Mouse (Mus musculus) midbrain, embryonic 14.5 days (tissue): ENCODE measurements around the gene Myh7b. TPM values are rescaled to one million over a fixed set of nuclear protein-coding genes. Genes with fewer than 3 reads are reported as not detected.
A peak's percentile ranks its signal among the peaks of the same experiment; 100 is the strongest.

Experiments
- ATAC-seq: fragments of 200-750 bp; cut with Nextera tagmentation; 2 replicates; pipeline ENCODE4 v1.8.0; 2017; ENCODE audit warnings: moderate number of reproducible peaks, moderate library complexity; ENCODE audit not compliant: low FRiP score, low TSS enrichment
- DNase-seq: peaks from one replicate; pipeline ENCODE4 v3.0.0-alpha.2; 2015
- H3K27ac ChIP-seq: fragments of 300-500 bp; sonication (generic); replicated peaks from 2 replicates; pipeline ENCODE4 v1.5.1; 2014; ENCODE audit warnings: mild to moderate bottlenecking, low read depth, low read length, moderate library complexity
- H3K27me3 ChIP-seq: fragments of 300-500 bp; sonication (generic); 2 replicates; pipeline ENCODE4 v1.6.1; 2014; ENCODE audit warnings: low read length, control low read depth, mixed read lengths; ENCODE audit not compliant: control insufficient read depth, insufficient read depth
- H3K36me3 ChIP-seq: fragments of 300-500 bp; sonication (generic); 2 replicates; pipeline ENCODE4 v1.6.1; 2014; ENCODE audit warnings: low read length, control low read depth; ENCODE audit not compliant: control insufficient read depth, insufficient read depth
- H3K4me1 ChIP-seq: fragments of 300-500 bp; sonication (generic); 2 replicates; pipeline ENCODE4 v1.6.1; 2014; ENCODE audit warnings: mild to moderate bottlenecking, antibody characterized with exemption, low read length, control low read depth; ENCODE audit not compliant: control insufficient read depth, insufficient read depth
- H3K4me2 ChIP-seq: fragments of 300-500 bp; sonication (generic); 2 replicates; pipeline ENCODE4 v1.6.1; 2014; ENCODE audit warnings: mild to moderate bottlenecking, low read length, moderate library complexity
- H3K4me3 ChIP-seq: fragments of 300-500 bp; sonication (generic); replicated peaks from 2 replicates; pipeline ENCODE4 v1.5.1; 2014; ENCODE audit warnings: low read depth, low read length
- H3K9ac ChIP-seq: fragments of 300-500 bp; sonication (generic); replicated peaks from 2 replicates; pipeline ENCODE4 v1.6.1; 2014; ENCODE audit warnings: mild to moderate bottlenecking, low read length, moderate library complexity
- H3K9me3 ChIP-seq: fragments of 300-500 bp; sonication (generic); 2 replicates; pipeline ENCODE4 v1.6.1; 2016; ENCODE audit warnings: low read length, control low read depth, mixed read lengths; ENCODE audit not compliant: control insufficient read depth
- WGBS: fragments of 180-500 bp; shearing (Covaris S2); extraction: QIAGEN DNeasy Blood & Tissue Kit; methylation state at CpG from one replicate; pipeline ENCODE4 v1.1.7; 2014; 5-methylcytosine and 5-hydroxymethylcytosine counted together
- polyA plus RNA-seq: library from polyadenylated mRNA; unstranded; fragments of >200 nt; fragmentation: Nextera tagmentation; extraction: Ambion mirVana; gene quantifications from 2 replicates; pipeline ENCODE4 v1.2.1, GENCODE M21; 2014

Myh7b gene
- polyA plus RNA-seq, 1 experiment from 2014 or later, result 0.64 TPM

GRCm38 (mm10) chr2:155627030-155627738 is 16.2 kb downstream of the Myh7b start:
- no peak overlapping the region for H3K9ac ChIP-seq
- peaks cover 37% of the 10 kb centered on the region for H3K27me3 ChIP-seq
- ATAC-seq (no peak), DNase-seq (peak; percentile 86)
- H3K4me1 ChIP-seq, result peaks cover 12% of the 10 kb centered on the region; the same call in 1 of the 2 replicates
- H3K27ac ChIP-seq, result no peak overlapping the region
- no peak overlapping the region for H3K4me3 ChIP-seq
- H3K9me3 ChIP-seq, result no peaks in the 10 kb centered on the region
- peaks cover 11% of the 10 kb centered on the region; the same call in 1 of the 2 replicates for H3K36me3 ChIP-seq
- no peak overlapping the region for H3K4me2 ChIP-seq
- WGBS, result 43% methylated on average over 21 of the region's 21 CpGs

- no peak overlapping the region for H3K4me3 ChIP-seq
- H3K27ac ChIP-seq, result no peak overlapping the region
- peaks cover 21% of the 10 kb centered on the region for H3K36me3 ChIP-seq
- peaks cover 46% of the 10 kb centered on the region for H3K27me3 ChIP-seq
- H3K4me1 ChIP-seq, result peaks cover 12% of the 10 kb centered on the region; the same call in 1 of the 2 replicates
- no peaks in the 10 kb centered on the region for H3K9me3 ChIP-seq
- WGBS, result 83% methylated on average over 9 of the region's 9 CpGs
- no peak for DNase-seq
- no peak overlapping the region for H3K9ac ChIP-seq
- H3K4me2 ChIP-seq, result no peak overlapping the region
- ATAC-seq, result no peak
Observed at GRCm38 (mm10) chr2:155628112-155628511, 17.1 kb downstream of the Myh7b start.

DNA sequence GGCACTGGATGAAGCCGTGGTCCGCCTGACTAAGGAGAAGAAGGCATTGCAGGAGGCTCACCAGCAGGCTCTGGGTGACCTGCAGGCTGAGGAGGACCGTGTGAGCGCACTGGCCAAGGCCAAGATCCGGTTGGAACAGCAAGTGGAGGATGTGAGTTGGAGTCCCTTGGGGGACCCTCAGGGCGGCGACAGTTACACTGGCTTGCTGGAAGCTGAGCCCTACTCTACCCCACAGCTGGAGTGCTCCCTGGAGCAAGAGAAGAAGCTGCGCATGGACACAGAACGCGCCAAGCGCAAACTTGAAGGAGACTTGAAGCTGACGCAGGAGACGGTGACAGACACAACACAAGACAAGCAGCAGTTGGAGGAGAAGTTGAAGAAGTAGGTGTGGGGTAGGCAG is 17.5 kb downstream of the Myh7b start:
- DNase-seq (no peak), ATAC-seq (no peak)
- no peak overlapping the region for H3K9ac ChIP-seq
- H3K4me2 ChIP-seq, result no peak overlapping the region
- no peak overlapping the region for H3K4me3 ChIP-seq
- H3K27ac ChIP-seq, result no peak overlapping the region
- 77% methylated on average over 13 of the region's 13 CpGs for WGBS
- peaks cover 12% of the 10 kb centered on the region; the same call in 1 of the 2 replicates for H3K4me1 ChIP-seq
- peaks cover 25% of the 10 kb centered on the region for H3K36me3 ChIP-seq
- no peaks in the 10 kb centered on the region for H3K9me3 ChIP-seq
- peaks cover 48% of the 10 kb centered on the region for H3K27me3 ChIP-seq

GRCm38 (mm10) chr2:155629231-155629661 is 18.2 kb downstream of the Myh7b start:
- ATAC-seq (0 out of 2 replicates have a peak, but pooled peaks have one; percentile 35), DNase-seq (peak; percentile 82)
- peaks cover 12% of the 10 kb centered on the region; the same call in 1 of the 2 replicates for H3K4me1 ChIP-seq
- peak overlapping the region; percentile 30 for H3K4me3 ChIP-seq
- H3K4me2 ChIP-seq, result peak overlapping the region; percentile 69
- H3K27me3 ChIP-seq, result peaks cover 53% of the 10 kb centered on the region
- under 1% methylated on average over 35 of the region's 35 CpGs for WGBS
- H3K9me3 ChIP-seq, result no peaks in the 10 kb centered on the region
- no peak overlapping the region for H3K27ac ChIP-seq
- peak overlapping the region; percentile 49; the same call in 1 of the 2 replicates for H3K9ac ChIP-seq
- peaks cover 32% of the 10 kb centered on the region for H3K36me3 ChIP-seq

- peaks cover 56% of the 10 kb centered on the region for H3K27me3 ChIP-seq
- no peak overlapping the region for H3K27ac ChIP-seq
- H3K4me2 ChIP-seq, result no peak overlapping the region
- peaks cover 12% of the 10 kb centered on the region; the same call in 1 of the 2 replicates for H3K4me1 ChIP-seq
- whole genome bisulfite sequencing, result 24% methylated on average over 20 of the region's 20 CpGs
- no peak for DNase-seq
- no peak overlapping the region; the same call in 1 of the 2 replicates for H3K9ac ChIP-seq
- no peak overlapping the region for H3K4me3 ChIP-seq
- no peak for ATAC-seq
- no peaks in the 10 kb centered on the region for H3K9me3 ChIP-seq
- peaks cover 41% of the 10 kb centered on the region for H3K36me3 ChIP-seq
Observed at GRCm38 (mm10) chr2:155630153-155630552, 19.1 kb downstream of the Myh7b start.

DNA sequence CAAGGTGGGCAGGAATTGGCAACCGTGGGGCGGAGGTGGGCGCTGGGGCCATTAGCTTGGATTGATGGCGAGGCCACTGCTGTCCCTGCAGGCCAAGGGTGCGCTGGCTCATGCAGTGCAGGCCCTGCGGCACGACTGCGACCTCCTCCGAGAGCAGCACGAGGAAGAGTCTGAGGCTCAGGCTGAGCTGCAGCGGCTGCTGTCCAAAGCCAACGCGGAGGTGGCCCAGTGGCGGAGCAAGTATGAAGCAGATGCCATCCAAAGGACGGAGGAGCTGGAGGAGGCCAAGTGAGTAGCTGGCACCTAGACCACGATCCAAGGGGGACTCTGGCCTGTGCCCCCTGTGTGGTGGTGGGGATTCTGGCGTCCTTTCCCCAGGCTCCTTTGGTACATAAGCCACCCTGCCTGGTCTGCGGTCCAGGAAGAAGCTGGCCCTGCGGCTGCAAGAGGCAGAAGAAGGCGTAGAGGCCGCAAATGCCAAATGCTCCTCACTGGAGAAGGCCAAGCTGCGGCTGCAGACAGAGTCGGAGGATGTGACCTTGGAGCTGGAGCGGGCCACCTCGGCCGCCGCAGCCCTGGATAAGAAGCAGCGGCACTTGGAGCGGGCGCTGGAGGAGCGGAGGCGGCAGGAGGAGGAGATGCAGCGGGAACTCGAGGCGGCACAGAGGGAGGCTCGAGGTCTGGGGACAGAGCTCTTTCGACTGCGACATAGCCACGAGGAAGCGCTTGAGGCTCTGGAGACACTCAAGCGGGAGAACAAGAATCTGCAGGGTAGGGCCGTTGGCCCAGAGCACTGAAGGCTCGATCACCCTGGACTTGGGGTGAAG is 19.8 kb downstream of the Myh7b start:
- H3K36me3 ChIP-seq, result peaks cover 47% of the 10 kb centered on the region
- no peak overlapping the region for H3K27ac ChIP-seq
- H3K9me3 ChIP-seq, result no peaks in the 10 kb centered on the region
- no peak overlapping the region for H3K4me2 ChIP-seq
- 14% methylated on average over 43 of the region's 43 CpGs for WGBS
- no peak overlapping the region for H3K9ac ChIP-seq
- ATAC-seq, result no peak
- peaks cover 56% of the 10 kb centered on the region for H3K27me3 ChIP-seq
- peaks cover 12% of the 10 kb centered on the region; the same call in 1 of the 2 replicates for H3K4me1 ChIP-seq
- peak; percentile 52 for DNase-seq
- H3K4me3 ChIP-seq, result no peak overlapping the region

DNA sequence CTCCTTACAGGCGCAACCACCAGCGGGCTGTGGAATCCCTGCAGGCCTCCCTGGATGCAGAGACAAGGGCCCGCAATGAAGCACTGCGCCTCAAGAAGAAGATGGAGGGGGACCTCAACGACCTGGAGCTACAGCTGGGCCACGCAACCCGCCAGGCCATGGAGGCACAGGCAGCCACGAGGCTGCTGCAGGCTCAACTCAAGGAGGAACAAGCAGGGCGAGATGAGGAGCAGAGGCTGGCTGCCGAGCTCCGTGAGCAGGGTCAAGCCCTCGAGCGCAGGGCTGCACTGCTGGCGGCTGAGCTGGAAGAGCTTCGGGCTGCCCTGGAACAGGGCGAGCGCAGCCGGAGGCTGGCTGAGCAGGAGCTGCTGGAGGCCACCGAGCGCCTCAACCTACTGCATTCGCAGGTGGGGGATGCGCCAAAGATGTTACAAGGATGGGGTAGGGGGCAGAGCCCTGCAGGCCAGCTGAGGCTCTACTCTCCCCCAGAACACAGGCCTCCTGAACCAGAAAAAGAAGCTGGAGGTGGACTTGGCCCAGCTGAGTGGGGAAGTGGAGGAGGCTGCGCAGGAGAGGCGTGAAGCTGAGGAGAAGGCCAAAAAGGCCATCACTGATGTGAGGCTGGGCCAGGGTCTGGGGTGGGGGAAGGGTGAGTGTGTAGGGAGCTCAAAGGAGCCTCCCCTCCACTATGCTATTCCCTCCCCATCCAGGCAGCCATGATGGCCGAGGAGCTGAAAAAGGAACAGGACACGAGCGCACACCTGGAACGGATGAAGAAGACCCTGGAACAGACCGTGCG is 21.3 kb downstream of the Myh7b start:
- ATAC-seq (no peak), DNase-seq (no peak)
- no peak overlapping the region for H3K4me3 ChIP-seq
- no peak overlapping the region for H3K4me2 ChIP-seq
- no peaks in the 10 kb centered on the region for H3K9me3 ChIP-seq
- peaks cover 12% of the 10 kb centered on the region; the same call in 1 of the 2 replicates for H3K4me1 ChIP-seq
- no peak overlapping the region for H3K9ac ChIP-seq
- H3K27ac ChIP-seq, result no peak overlapping the region
- H3K36me3 ChIP-seq, result peaks cover 62% of the 10 kb centered on the region
- WGBS, result 66% methylated on average over 30 of the region's 30 CpGs
- peaks cover 56% of the 10 kb centered on the region for H3K27me3 ChIP-seq

GRCm38 (mm10) chr2:155633121-155633520 is 22.1 kb downstream of the Myh7b start:
- no peak for DNase-seq
- WGBS, result 69% methylated on average over 19 of the region's 19 CpGs
- no peak for ATAC-seq
- Histone ChIP-seq H3K27me3 (peaks cover 53% of the 10 kb centered on the region), H3K36me3 (peaks cover 70% of the 10 kb centered on the region), H3K4me2 (no peak overlapping the region), H3K9ac (no peak overlapping the region), H3K27ac (no peak overlapping the region), H3K4me3 (no peak overlapping the region), H3K4me1 (peaks cover 12% of the 10 kb centered on the region; the same call in 1 of the 2 replicates), H3K9me3 (no peaks in the 10 kb centered on the region)
